Mouse (Mus musculus) mouse trophoblast stem cell (cell line): Measurements from ENCODE around the gene Hoxb7.

Experiments used
- in situ Hi-C, 2 experiments: fragments of 300-500 bp; cut with MseI, MboI; formaldehyde crosslinking; loops; 2 replicates in 1 of 2; 3 replicates in 1 of 2; pipeline ENCODE4 v1.15.1; 2025

The Hoxb7 gene

GRCm38 (mm10) chr11:96284774-96285734 is 1.4 kb upstream of the Hoxb7 start:
- in situ Hi-C loops = no loop called here

DNA sequence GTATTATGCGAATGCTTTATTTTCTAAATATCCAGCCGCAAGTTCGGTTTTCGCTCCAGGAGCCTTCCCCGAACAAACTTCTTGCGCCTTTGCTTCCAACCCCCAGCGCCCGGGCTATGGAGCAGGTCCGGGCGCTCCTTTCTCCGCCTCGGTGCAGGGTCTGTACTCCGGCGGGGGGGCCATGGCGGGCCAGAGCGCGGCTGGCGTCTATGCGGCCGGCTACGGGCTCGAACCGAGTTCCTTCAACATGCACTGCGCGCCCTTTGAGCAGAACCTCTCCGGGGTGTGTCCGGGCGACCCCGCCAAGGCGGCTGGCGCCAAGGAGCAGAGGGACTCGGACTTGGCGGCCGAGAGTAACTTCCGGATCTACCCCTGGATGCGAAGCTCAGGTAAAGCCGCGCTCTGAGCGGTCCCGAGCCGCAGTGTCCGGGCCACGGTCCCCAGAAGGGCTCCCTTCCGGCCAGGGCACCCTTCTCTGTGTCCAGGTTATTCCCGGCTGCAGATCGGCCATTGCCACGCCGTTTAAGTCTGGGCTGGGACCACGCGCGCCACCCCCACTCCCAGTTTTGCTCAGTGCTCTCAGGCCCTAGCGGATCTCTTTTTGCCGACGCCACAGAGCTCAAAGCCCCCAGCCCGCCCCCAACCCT is 439 bp downstream of the Hoxb7 start:
- in situ Hi-C loops = no loop called here

DNA sequence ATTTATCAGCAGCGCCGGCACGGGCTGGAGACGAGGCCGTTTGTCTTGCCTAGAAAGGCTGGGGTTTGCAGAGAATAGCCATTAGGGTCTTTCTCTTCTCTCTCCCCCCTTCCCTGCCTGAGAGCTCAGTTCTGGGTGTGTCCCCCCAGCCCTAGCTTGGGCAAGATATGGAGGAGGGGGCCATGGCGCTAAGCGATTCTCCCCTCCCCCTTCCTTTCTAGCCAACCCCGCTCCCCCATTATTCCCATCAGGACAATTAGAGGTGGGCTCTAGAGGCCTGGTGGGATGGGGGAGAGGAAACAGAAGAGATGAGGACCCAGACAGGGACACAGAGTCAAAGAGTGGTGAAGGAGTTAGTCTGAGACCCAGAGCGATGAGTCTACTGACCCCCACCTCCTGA is 988 bp downstream of the Hoxb7 start:
- in situ Hi-C loops = no loop called here

GRCm38 (mm10) chr11:96288455-96289221 is 2.2 kb downstream of the Hoxb7 start:
- in situ Hi-C loops = no loop called here

GRCm38 (mm10) chr11:96289293-96289692 is 2.9 kb downstream of the Hoxb7 start:
- in situ Hi-C loops = no loop called here

- in situ Hi-C loops = no loop called here
Measured at GRCm38 (mm10) chr11:96289837-96290236, 3.4 kb downstream of the Hoxb7 start.

GRCm38 (mm10) chr11:96290705-96291355 is 4.4 kb downstream of the Hoxb7 start:
- in situ Hi-C loops = no loop called here

DNA sequence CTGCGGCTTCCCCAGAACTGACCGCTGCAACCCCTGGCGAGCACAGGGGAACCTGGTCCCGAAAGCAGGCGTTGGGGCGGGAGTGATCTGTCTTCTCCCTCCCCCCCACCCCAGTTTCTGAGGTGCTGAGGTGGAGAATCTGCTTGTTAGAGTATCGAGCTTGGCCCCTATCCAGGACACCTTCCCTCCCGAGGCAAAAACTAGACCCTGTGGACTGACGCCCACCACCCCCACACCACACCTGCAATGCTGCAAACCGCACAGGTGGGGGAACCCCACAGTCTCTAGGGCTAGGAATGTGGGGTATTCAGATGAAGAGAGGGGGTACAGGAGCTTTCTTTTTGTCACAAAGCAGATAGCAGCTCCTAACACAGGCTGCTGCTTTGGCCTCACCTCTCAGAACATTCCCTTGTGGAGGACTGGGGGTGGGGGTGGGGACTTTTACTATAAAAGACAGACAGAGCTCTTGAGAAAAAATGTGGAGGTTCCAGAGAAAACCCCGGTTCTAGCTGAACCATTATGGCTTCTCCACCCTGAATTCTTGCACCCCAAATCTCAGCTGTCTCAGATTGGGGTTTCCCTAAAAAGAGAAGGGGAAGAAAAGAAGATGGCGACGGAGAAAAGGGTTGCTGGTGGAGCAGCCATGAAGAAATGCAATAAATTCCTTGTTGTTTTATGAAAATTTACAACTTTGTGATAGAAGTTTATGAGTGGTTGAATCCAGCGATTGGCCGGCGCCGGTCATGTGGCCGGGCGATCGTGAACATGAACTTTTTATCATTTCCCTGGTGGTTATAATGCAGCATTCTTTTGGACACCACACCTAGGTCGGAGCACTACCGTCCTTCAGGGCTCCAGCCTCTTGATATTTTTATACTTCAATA is 5.5 kb downstream of the Hoxb7 start, which contains the start of gene Hoxb6:
Gene Hoxb6, plus strand, starts transcription at position 796 of the 884 bp plus-strand sequence.
- in situ Hi-C loops = no loop called here

GRCm38 (mm10) chr11:96292565-96293301 is 6.3 kb downstream of the Hoxb7 start:
- in situ Hi-C loops = no loop called here

DNA sequence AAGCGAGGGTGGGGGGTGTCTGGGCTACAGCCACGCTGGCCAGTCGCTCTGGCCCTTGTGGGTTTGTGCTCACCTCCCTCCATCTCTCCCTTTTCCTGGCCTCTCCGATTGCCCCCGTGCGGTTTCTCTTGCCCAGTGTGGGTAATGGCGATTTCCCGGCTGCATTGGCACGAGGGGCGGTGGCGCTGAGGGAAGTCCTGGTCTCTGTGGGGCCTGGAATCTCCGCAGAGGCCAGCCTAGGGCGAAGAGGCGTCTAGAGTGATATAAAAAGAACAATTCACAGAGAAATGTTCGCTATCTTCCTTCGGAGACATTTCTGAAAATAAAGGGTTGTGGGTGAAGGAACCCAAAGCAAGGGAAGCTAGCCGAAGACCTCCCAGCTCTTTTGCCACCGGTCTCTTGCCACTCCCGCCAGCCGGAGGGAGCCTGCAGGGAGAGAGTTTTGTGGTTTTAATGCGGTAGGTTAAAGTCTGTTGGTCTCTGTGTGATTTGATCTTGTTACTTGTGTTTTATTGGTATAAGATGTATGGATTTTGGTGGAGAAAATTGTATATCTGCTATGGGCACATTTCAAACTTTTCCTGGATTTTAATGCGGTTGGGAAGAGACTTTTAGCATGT is 7.0 kb downstream of the Hoxb7 start:
- in situ Hi-C loops = no loop called here

GRCm38 (mm10) chr11:96294245-96295091 is 8.0 kb downstream of the Hoxb7 start:
- in situ Hi-C loops = no loop called here

- in situ Hi-C loops = no loop called here
Measured at GRCm38 (mm10) chr11:96295092-96295835, 8.8 kb downstream of the Hoxb7 start.

DNA sequence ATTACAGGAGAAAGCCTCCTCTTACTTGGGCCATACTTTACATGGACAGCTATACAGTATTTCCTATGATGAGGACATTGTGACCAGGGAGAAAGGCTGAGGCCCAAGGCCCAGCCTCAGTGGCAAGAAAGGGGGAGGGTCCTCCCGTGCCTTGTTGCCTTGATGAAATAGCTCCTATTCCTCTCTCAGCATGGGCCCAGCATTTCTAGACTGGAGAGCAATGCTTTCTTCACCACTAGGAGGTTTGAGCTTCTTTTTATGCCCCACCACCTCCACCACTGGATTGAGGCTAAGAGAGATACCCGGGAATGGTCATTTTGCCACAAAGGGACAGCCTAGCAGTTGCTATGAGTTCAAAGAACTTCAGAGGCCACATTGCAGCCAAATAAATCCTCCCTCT is 10.6 kb downstream of the Hoxb7 start:
- in situ Hi-C loops = no loop called here

- in situ Hi-C loops = no loop called here
Measured at GRCm38 (mm10) chr11:96297428-96297827, 11.0 kb downstream of the Hoxb7 start.

DNA sequence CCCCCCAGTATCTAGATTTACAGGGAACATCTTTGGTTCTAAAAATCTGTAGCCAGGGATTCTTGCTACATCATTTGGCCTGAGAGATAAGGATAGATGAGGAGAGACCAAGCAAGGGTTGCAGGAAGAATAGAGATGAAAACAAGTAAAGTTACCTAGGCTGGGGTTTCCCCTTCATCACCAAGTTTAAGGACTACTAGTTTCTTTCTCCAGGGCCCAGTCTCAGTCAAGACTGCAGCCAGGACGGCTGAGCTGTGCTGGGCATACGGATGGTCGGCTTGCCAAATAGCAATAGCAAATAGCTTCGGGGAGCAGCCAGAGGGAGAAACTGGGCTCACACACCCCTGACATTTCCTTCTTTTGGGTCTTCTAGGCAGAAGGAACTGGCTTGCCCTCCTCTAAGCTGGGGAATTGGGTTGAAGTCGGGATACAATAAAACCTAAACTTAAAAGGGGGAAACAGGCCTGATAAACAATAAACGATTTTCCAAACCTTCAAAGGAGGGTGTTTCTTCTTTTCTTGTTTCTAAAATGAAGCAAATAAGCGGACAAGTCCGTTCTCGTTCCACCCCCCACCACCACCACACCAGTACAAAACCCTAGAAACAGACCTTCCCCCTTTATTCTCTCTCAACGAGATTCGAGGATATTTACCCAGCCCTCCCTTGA is 11.7 kb downstream of the Hoxb7 start:
- in situ Hi-C loops = no loop called here

GRCm38 (mm10) chr11:96298895-96299667 is 12.7 kb downstream of the Hoxb7 start:
- in situ Hi-C loops = no loop called here
